Mouse (Mus musculus) lung, postnatal 0 days (tissue): ENCODE data around the gene Wipf1. TPM values are rescaled to one million over a fixed set of nuclear protein-coding genes. Genes with fewer than 3 reads are reported as not detected.

Experiments
- ATAC-seq: fragments of 200-750 bp; cut with Nextera tagmentation; 2 replicates; pipeline ENCODE4 v1.8.0; 2017; ENCODE audit warnings: moderate library complexity
- DNase-seq: peaks from one replicate; pipeline ENCODE4 v3.0.0-alpha.2; 2016; ENCODE audit warnings: low spot score
- H3K27ac ChIP-seq: fragments of 300-500 bp; sonication (generic); 2 replicates; pipeline ENCODE4 v1.5.1; 2014; ENCODE audit warnings: antibody characterized with exemption, mild to moderate bottlenecking, low read length, mixed read lengths
- H3K27me3 ChIP-seq: fragments of 300-500 bp; sonication (generic); replicated peaks from 2 replicates; pipeline ENCODE4 v1.6.1; 2014; ENCODE audit warnings: low read length, mixed read lengths; ENCODE audit not compliant: insufficient read depth
- H3K36me3 ChIP-seq: fragments of 300-500 bp; sonication (generic); 2 replicates; pipeline ENCODE4 v1.6.1; 2014; ENCODE audit warnings: low read length, mixed read lengths; ENCODE audit not compliant: insufficient read depth
- H3K4me1 ChIP-seq: fragments of 300-500 bp; sonication (generic); 2 replicates; pipeline ENCODE4 v1.6.1; 2014; ENCODE audit warnings: antibody characterized with exemption, low read depth, low read length, mixed read lengths; ENCODE audit not compliant: insufficient read depth
- H3K4me2 ChIP-seq: fragments of 300-500 bp; sonication (generic); replicated peaks from 2 replicates; pipeline ENCODE4 v1.6.1; 2014; ENCODE audit warnings: low read depth, mild to moderate bottlenecking, low read length, moderate library complexity, mixed read lengths
- H3K4me3 ChIP-seq: fragments of 300-500 bp; sonication (generic); 2 replicates; pipeline ENCODE4 v1.5.1; 2014; ENCODE audit warnings: low read depth, low read length
- H3K9ac ChIP-seq: fragments of 300-500 bp; sonication (generic); replicated peaks from 2 replicates; pipeline ENCODE4 v1.6.1; 2014; ENCODE audit warnings: low read depth, mild to moderate bottlenecking
- H3K9me3 ChIP-seq: fragments of 300-500 bp; sonication (generic); 2 replicates; pipeline ENCODE4 v1.6.1; 2016; ENCODE audit warnings: low read length, mixed read lengths
- CTCF ChIP-seq: IDR thresholded peaks from 2 replicates; pipeline ENCODE4 v1.5.1; 2016; ENCODE audit warnings: antibody characterized with exemption, mild to moderate bottlenecking
- EP300 ChIP-seq: IDR thresholded peaks from 2 replicates; pipeline ENCODE4 v1.6.1; 2016; ENCODE audit warnings: antibody characterized with exemption, mild to moderate bottlenecking, control low read depth
- WGBS: fragments of 180-500 bp; shearing (Covaris S2); extraction: QIAGEN DNeasy Blood & Tissue Kit; methylation state at CpG from one replicate; pipeline ENCODE4 v1.1.7; 2014; 5-methylcytosine and 5-hydroxymethylcytosine counted together
- polyA plus RNA-seq: library from polyadenylated mRNA; unstranded; fragments of >200 nt; fragmentation: Nextera tagmentation; extraction: Ambion mirVana; gene quantifications from 2 replicates; pipeline ENCODE4 v1.2.1, GENCODE M21; 2015

Wipf1 gene
- polyA plus RNA-seq: 9.5 and 9.6 TPM in 2 replicates

DNA sequence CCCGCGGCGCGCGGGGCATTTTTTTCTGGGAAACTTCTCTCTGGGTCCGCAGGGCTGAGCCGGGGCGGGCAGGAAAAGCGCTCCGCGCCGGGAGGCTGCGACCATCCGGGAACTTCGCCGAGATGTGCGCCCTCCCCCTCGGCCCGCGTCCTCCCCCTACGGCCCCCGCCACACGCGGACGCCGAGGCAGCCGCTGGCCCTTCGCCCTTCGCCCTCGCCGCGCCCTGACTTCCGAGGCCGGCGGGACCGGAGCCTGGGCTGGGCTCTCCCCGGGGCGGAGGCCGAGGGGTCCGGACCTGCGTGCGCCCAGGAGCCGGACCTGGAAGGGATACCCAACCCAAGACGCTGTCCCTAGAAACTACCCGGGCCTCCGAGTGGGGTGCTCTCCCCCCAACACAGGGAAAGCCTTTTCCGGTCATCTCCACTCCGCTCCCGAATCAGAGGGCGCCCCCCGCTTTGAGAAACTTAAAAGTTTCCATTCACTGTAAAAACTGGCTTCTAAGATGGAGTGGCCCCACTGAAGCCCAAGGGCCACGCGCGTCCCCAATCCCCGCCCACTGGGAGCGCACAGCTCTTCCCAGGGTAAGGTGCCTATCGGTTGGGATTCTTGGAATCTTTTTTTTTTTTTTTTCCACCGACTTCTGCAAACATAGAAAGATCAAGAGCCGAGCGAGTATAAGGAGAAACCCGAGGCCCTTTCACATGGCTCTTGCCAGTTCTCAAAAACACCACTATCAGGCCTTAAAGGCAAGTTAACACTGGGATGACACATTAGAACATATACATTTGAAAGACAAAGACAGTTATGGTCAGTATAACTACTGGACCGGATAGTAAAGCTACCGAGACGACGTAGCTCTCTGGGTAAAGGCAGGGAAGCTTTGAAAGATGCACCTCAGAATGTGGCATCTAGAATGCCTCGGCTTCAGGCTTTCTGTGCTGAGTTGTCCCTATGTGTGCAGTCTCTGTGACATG, at the start of gene Wipf1:
Wipf1 (minus strand) TSS at position 379 of the 975 bp plus-strand sequence.
- WGBS: 3% methylated on average over 42 of the region's 66 CpGs
- Histone ChIP-seq H3K27ac (peak within 1 kb of the TSS; percentile 88), H3K27me3 (no peaks in the 10 kb centered on the region), H3K4me1 (peaks cover 3% of the 10 kb centered on the region; the same call in 1 of the 2 replicates), H3K4me3 (peak within 1 kb of the TSS; percentile 84), H3K9ac (peak within 1 kb of the TSS; percentile 70), H3K9me3 (no peaks in the 10 kb centered on the region), H3K36me3 (no peaks in the 10 kb centered on the region), H3K4me2 (peak within 1 kb of the TSS; percentile 90)
- DNase-seq (peak; percentile 70), ATAC-seq (peak; percentile 81)
- TF ChIP-seq CTCF (no peak), EP300 (no peak)

DNA sequence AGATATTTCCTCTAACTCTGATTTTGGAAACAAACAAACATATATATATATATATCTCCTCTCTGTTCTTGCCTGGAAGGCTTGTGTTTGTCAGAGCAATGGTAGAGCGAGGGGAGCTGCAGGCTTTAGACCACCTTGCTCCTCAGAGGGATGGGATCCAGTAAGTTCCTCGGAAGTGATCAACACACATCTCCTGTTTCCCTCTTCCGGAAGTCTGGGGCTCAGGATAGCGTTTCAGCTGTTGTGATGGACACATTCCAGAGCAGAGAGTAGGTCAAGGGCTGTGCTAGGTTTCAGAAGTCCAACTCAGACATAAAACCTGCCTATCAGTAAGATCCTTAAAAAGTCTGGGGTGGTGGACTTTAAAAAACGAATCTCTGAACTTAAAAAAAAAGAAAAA, 49.6 kb upstream of the Wipf1 start:
- Histone ChIP-seq H3K9me3 (no peaks in the 10 kb centered on the region), H3K36me3 (no peaks in the 10 kb centered on the region), H3K4me2 (no peak overlapping the region), H3K27ac (no peak overlapping the region), H3K4me1 (no peaks in the 10 kb centered on the region), H3K9ac (no peak overlapping the region), H3K4me3 (no peak overlapping the region), H3K27me3 (no peaks in the 10 kb centered on the region)
- TF ChIP-seq EP300 (no peak), CTCF (no peak)
- 40% methylated on average over 5 of the region's 5 CpGs for WGBS
- ATAC-seq (no peak), DNase-seq (no peak)

DNA sequence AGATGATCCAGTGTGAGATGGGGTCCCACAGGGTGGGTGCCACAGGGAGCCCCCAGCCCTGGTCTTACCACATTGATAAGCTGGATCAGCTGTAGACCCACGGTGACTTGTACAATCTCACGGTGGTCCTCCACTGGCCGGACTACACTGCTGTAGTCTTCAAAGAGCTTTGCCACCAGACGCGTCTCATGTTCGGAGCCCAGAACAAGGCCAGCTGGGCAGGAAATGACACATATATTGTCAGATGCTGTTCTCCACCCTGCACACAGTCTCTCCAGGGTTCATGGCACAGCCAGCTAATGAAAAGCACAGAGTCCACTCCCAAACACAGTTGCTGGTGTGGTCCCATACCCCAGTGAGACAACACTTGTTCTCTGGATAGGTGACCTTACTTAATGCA, 44.9 kb upstream of the Wipf1 start:
- Histone ChIP-seq H3K27ac (no peak overlapping the region), H3K27me3 (no peaks in the 10 kb centered on the region), H3K36me3 (no peaks in the 10 kb centered on the region), H3K4me2 (no peak overlapping the region), H3K9ac (no peak overlapping the region), H3K9me3 (no peaks in the 10 kb centered on the region), H3K4me3 (no peak overlapping the region), H3K4me1 (no peaks in the 10 kb centered on the region)
- no peak for TF ChIP-seq CTCF
- no peak for TF ChIP-seq EP300
- ATAC-seq: no peak
- 58% methylated on average over 6 of the region's 6 CpGs for WGBS
- DNase-seq: no peak

DNA sequence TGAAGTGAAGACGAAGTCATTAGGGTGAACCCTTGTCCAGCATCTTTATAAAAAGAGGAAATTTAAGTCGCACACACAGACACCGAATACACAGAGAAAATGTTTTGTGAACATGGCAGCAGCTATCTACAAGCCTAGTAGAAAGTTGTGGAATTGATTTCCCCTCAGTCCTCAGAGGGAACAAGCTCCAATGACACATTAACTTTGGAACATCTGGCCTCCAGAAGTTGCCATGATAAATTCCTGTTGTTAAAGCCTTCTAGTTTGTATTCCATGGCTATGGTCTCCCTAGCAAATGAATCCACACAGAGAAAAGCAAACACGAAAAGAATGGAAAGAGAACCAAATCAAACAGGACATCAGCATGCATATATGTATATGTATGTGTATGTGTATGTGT, 44.0 kb upstream of the Wipf1 start:
- Histone ChIP-seq H3K4me1 (no peaks in the 10 kb centered on the region), H3K27ac (no peak overlapping the region), H3K9me3 (no peaks in the 10 kb centered on the region), H3K9ac (no peak overlapping the region), H3K27me3 (no peaks in the 10 kb centered on the region), H3K36me3 (no peaks in the 10 kb centered on the region), H3K4me2 (no peak overlapping the region), H3K4me3 (no peak overlapping the region)
- TF ChIP-seq CTCF (no peak), EP300 (no peak)
- WGBS: 89% methylated on average over 4 of the region's 4 CpGs
- ATAC-seq (no peak), DNase-seq (no peak)

DNA sequence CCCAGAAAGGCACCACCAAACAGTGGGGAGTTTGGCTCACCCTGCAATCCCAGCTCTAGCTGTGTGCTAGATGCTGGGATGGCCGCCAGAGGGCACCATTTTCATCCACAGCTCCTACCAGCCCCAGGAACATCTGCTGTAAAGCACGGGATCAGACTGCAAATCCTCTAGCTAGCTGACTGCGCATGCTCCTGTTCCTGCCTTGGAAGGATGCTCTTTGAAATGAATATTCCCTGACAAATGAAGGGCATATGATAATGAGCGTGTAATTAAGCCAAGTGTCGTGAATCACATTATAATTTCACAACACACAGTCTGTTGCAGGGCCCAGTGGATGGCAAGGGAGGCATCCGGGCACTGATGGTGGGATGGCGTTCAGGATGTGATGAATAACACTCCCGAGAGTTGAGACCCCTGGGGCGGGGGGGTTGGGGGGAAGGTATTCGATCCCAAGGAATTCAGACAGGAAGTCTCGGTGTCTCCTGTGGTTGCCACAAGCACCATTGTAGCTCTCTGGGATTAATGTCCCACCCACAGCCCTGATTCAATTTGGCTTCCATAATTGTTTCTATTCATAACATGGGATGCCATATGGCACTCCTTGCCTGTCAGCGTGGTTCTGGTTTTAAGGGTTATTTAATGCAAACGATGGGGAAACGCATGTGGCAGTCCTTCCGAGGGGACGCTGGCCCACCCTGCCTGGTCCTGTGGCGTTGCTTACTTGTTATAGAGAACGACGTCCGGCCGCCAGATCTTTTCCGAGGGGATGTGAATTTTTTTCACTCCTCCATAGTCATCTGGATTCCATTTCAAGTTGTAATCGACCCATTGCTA, 43.2 kb upstream of the Wipf1 start:
- H3K36me3 ChIP-seq: no peaks in the 10 kb centered on the region
- 40% methylated on average over 23 of the region's 23 CpGs for WGBS
- ATAC-seq (peak; percentile 82), DNase-seq (peak; percentile 90)
- H3K9ac ChIP-seq: no peak overlapping the region
- no peak overlapping the region for H3K27ac ChIP-seq
- no peak overlapping the region for H3K4me3 ChIP-seq
- H3K9me3 ChIP-seq: no peaks in the 10 kb centered on the region
- no peaks in the 10 kb centered on the region for H3K4me1 ChIP-seq
- no peak overlapping the region for H3K4me2 ChIP-seq
- TF ChIP-seq EP300 (no peak), CTCF (peak; percentile 88)
- no peaks in the 10 kb centered on the region for H3K27me3 ChIP-seq

DNA sequence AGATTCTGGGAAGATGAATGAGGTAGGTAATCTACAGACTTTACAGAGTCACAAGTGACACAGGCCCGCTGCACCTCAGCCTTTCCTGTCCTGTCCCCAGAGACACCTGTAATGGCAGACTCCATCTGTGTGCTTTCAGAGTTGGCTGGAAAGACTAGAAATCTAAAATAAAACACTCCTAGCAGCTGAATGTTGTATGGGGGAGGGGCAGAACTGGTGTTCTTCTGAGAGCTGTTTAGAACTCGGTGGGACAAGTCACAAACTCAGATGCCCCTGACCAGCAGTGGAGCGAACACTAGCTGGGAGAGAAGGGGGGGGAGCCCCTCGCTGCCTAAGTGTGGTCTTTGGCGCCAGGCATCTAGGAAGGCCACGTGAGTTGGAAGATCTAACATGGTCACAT, 42.4 kb upstream of the Wipf1 start:
- no peak overlapping the region for H3K4me3 ChIP-seq
- no peaks in the 10 kb centered on the region for H3K9me3 ChIP-seq
- no peak overlapping the region for H3K4me2 ChIP-seq
- H3K9ac ChIP-seq: no peak overlapping the region
- no peaks in the 10 kb centered on the region for H3K4me1 ChIP-seq
- no peaks in the 10 kb centered on the region for H3K27me3 ChIP-seq
- DNase-seq (no peak), ATAC-seq (no peak)
- TF ChIP-seq CTCF (no peak), EP300 (no peak)
- no peaks in the 10 kb centered on the region for H3K36me3 ChIP-seq
- WGBS: 73% methylated on average over 6 of the region's 6 CpGs
- H3K27ac ChIP-seq: no peak overlapping the region
